ENCODE assay signal across 9 mouse cellular contexts in the genomic region with DNA sequence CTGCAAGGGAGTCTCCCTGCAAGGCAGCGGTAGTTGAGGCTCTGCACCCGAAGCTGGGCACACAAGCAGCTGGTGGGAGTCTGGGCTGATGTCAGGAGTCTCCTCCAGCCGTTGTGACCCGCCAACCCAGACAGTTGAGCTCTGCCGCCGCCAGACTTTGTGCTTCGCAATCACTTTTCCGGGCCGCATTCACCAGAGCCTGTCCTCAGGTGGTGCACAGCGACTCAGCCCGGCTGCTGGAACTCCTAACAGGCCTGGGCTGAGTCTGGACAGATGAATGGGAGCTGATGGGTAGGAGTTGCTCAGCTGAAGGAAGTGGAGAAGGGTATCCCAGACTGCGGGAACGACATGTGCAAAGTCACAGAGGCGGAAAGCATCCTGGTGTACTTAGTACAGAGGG. TPM values are rescaled to one million over a fixed set of nuclear protein-coding genes. Genes with fewer than 3 reads are reported as not detected.
DNase-seq lines count a peak whose midpoint lies in the region; TF ChIP-seq lines count a peak whose summit lies in the region.
"Had no signal": no experiment of that assay in that cellular context is flagged by ENCODE, and none has a peak within 500 bp of the region (broad histone marks: within the 10 kb centered on the region; RNA-seq: fewer than 3 reads in every experiment).

No protein-coding gene starts in this region.

- H3K9me3 ChIP-seq in hindbrain, embryonic 10.5 days, result no peaks in the 10 kb centered on the region

- peaks cover 67% of the 10 kb centered on the region for H3K27me3 ChIP-seq in hindbrain, embryonic 10.5 days (ENCODE audit: insufficient read depth, poor library complexity, severe bottlenecking)

- H3K4me3 ChIP-seq in layer of hippocampus, adult 2 months, result peak overlapping the region; percentile 74
- peak overlapping the region; percentile 84 for H3K4me3 ChIP-seq in cortical plate, adult 2 months (ENCODE audit: insufficient read depth, low read length)
- H3K4me3 ChIP-seq in hindbrain, embryonic 10.5 days, result peak overlapping the region; percentile 63; the same call in 1 of the 2 replicates
- no peak overlapping the region for H3K4me3 ChIP-seq in gastrocnemius, adult 2 months

- H3K36me3 ChIP-seq in hindbrain, embryonic 10.5 days, result no peaks in the 10 kb centered on the region

- H3K4me1 ChIP-seq in cortical plate, adult 2 months (ENCODE audit: control insufficient read depth, insufficient read depth, low read length), result peaks cover 5% of the 10 kb centered on the region
- H3K4me1 ChIP-seq in hindbrain, embryonic 10.5 days (replicated peaks), result peaks cover 42% of the 10 kb centered on the region

- DNase-seq in layer of hippocampus, adult 2 months (ENCODE audit: low spot score in 2 of 2), result no peak
- DNase-seq in layer of hippocampus, postnatal 14 days (ENCODE audit: low spot score in 2 of 2), result no peak
- peak; percentile 37 for DNase-seq in hindbrain, embryonic 10.5 days (ENCODE audit: low spot score)
- peak; percentile 39 for DNase-seq in neural tube, embryonic 10.5 days (ENCODE audit: extremely low spot score, low spot score)
- no peak for DNase-seq in gastrocnemius, adult 2 months
- DNase-seq in spleen, postnatal 36 days (ENCODE audit: low spot score in 2 of 2), result no peak
- DNase-seq in spleen, adult 18-20 months, result no peak

- whole genome bisulfite sequencing in hindbrain, embryonic 10.5 days, result 6% methylated on average over 14 of the region's 14 CpGs

- no peak for TF ChIP-seq POLR2A in cortical plate, adult 2 months (IDR thresholded peaks at IDR 0.05; ENCODE audit: extremely low read depth, insufficient read depth, low read length)

- peak overlapping the region; percentile 98 for H3K27ac ChIP-seq in layer of hippocampus, adult 2 months
- no peak overlapping the region for H3K27ac ChIP-seq in cortical plate, adult 2 months (ENCODE audit: insufficient read depth, low read length)
- H3K27ac ChIP-seq in hindbrain, embryonic 10.5 days, result no peak overlapping the region
- H3K27ac ChIP-seq in gastrocnemius, adult 2 months, result no peak overlapping the region

- intact Hi-C loops in gastrocnemius, adult 2 months (cut with DNase I), result no loop called here

- TF ChIP-seq CTCF in layer of hippocampus, adult 2 months (conservative IDR thresholded peaks at IDR 0.05), result no peak
- TF ChIP-seq CTCF in cortical plate, adult 2 months (IDR thresholded peaks at IDR 0.05; ENCODE audit: extremely low read depth, insufficient read depth, low read length), result no peak
- TF ChIP-seq CTCF in gastrocnemius, adult 2 months (IDR thresholded peaks at IDR 0.05), result no peak

RNA-seq across cellular contexts. Expression of gene Elfn2, which starts 0.8 kb away (rescaled TPM):
- total RNA-seq in layer of hippocampus, adult 2 months (2021), result 100 to 1,000 TPM; 202 to 204 TPM
- 100 to 1,000 TPM; 161 to 171 TPM for total RNA-seq in layer of hippocampus, postnatal 14 days (2021)
- polyA plus RNA-seq in cortical plate, adult 2 months (2012; rRNA removed), result 59.2 and 65.2 TPM in 2 replicates
- polyA plus RNA-seq in hindbrain, embryonic 10.5 days (2016; fragmentation: Nextera tagmentation; extraction: Ambion mirVana), result 0.24 and 0.39 TPM in 2 replicates
- under 1 TPM in 1 of 2 experiments, not detected in 1; 0.03 TPM for total RNA-seq in gastrocnemius, adult 2 months (2021)

RNA-seq across cellular contexts. Expression of gene Mfng, which starts 53.9 kb away (rescaled TPM):
- total RNA-seq in layer of hippocampus, adult 2 months (2021), result 1 to 10 TPM; 4.4 to 4.7 TPM
- 1 to 10 TPM; 7.9 to 8.3 TPM for total RNA-seq in layer of hippocampus, postnatal 14 days (2021)
- polyA plus RNA-seq in cortical plate, adult 2 months (2012; rRNA removed), result 5.8 and 6.3 TPM in 2 replicates
- 71.6 and 79.0 TPM in 2 replicates for polyA plus RNA-seq in hindbrain, embryonic 10.5 days (2016; fragmentation: Nextera tagmentation; extraction: Ambion mirVana)
- 1 to 10 TPM; 2.6 to 3.1 TPM for total RNA-seq in gastrocnemius, adult 2 months (2021)
- polyA plus RNA-seq: Patski had no signal

Comparison
In these comparisons a context has a peak if more than half of its experiments do, and no peak if none do; other contexts are left out.
1. DNase-seq: peak in hindbrain, embryonic 10.5 days (single experiment) and neural tube, embryonic 10.5 days (single experiment); none in layer of hippocampus, adult 2 months (0 of 2), layer of hippocampus, postnatal 14 days (0 of 2), gastrocnemius, adult 2 months (single experiment), spleen, postnatal 36 days (0 of 2) and spleen, adult 18-20 months (0 of 2).
2. RNA of gene Elfn2, which starts 0.8 kb away (total RNA-seq): 202 to 204 TPM in layer of hippocampus, adult 2 months and 161 to 171 TPM in layer of hippocampus, postnatal 14 days; 0.03 TPM in gastrocnemius, adult 2 months; every median in the first group is over 100 times any median in the second.